Mouse (Mus musculus): Measurements from ENCODE around the gene Stk19. TPM values are rescaled to one million over a fixed set of nuclear protein-coding genes. Genes with fewer than 3 reads are reported as not detected.

The Stk19 gene
- total RNA-seq (2021) = 1 to 10 TPM; 6.8 to 7.2 TPM
- long read RNA-seq, experiment 1, partial matches to known transcripts = 0 of 5 reads
- long read RNA-seq, experiment 1, other reads (novel, unspliced or antisense) = 2 of 5 reads
- long read RNA-seq, experiment 2, transcript Stk19-201 (7 exons, 1,120 nt) = major isoform, 5 of 8 reads
- long read RNA-seq, experiment 2, partial matches to known transcripts = 0 of 8 reads
- long read RNA-seq, experiment 2, other reads (novel, unspliced or antisense) = 3 of 8 reads

DNA sequence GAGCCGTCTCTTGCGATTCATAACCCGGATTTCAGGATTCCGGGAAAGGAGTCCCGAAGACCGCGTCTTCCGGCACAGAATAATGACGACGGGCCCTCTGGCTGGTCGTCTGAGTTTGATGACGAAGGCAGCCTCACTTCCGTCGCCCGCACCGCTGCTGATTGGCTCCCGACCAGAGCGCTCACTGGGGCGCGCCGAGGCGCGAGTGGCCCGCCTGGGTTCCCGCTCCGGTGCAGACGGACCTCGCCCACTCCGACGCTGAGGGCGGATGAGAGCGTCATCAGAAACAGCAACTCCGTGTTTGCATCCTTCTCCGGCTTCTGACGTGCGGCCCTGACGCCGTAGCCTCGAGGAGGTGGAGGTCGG, at the start of gene Stk19, which contains the start of gene Dxo:
Gene Stk19, minus strand, starts transcription at position 90 of the 366 bp plus-strand sequence.
Gene Dxo, plus strand, starts transcription at position 164 of the 366 bp plus-strand sequence.
- intact Hi-C loops (cut with DNase I; ENCODE audit: low total_unique reads) = no loop called here
- peak; percentile 95 for DNase-seq

DNA sequence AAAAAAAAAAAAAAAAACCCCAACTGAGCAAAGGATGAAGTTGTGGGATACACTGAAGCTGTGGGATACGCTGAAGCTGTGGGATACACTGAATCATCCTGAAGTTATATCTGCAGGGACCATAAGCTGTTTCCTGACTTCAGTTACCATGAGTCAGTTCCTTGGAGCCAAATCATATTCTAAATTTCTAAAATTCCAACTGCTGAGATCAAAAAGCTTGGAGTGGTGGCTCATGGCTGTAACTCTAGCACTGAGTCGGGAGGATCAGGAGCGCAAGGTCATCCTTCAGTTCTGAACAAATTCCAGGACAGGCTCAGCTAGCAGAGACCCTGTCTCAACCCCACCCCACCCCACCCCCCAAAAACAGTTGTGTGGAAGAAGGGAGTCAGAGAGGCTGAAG, 48.9 kb upstream of the Stk19 start:
- DNase-seq = no peak
- intact Hi-C loops (cut with DNase I; ENCODE audit: low total_unique reads) = no loop called here

DNA sequence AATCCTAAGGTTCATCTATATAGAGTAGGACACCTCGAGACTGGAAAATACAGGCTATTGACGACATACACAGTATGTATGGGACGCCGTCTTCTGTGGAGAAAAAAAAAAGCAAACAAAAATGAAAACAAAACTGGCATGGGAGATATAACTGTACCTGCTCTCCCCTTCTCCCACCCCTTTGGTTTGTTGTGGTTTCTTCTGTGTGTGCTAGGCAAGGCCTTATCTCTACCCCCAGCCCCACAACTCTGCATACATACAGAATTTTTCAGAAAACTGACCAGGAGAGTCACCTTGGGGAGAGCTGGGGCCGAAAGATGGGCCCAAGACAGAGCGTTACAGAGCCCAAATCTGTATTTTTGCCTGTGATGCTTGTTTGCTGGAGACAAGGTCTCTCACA, 48.0 kb upstream of the Stk19 start:
- intact Hi-C loops (cut with DNase I; ENCODE audit: low total_unique reads) = no loop called here

DNA sequence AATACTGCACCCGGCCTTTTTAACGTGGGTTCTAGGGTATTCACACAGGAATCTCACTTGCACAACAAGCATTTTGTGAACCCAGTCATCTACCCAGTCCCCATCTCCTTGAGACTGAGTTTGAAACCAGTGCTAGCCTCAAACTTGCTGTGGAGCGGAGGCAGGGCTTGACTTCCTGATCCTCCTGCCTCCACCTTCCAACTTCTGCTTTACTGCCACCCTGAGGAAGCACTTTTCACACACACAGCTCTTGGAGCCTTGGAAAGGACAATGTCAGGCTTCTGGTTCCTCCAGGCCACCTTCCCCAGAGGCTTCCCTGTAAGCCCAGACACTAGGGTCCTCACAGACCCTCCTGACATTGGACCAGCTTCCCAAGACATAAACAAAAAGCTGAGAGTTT, 46.6 kb upstream of the Stk19 start:
- intact Hi-C loops (cut with DNase I; ENCODE audit: low total_unique reads) = no loop called here
- DNase-seq = no peak

More for the DNA sequence above, 48.0 kb upstream of the Stk19 start:
- no peak for DNase-seq

DNA sequence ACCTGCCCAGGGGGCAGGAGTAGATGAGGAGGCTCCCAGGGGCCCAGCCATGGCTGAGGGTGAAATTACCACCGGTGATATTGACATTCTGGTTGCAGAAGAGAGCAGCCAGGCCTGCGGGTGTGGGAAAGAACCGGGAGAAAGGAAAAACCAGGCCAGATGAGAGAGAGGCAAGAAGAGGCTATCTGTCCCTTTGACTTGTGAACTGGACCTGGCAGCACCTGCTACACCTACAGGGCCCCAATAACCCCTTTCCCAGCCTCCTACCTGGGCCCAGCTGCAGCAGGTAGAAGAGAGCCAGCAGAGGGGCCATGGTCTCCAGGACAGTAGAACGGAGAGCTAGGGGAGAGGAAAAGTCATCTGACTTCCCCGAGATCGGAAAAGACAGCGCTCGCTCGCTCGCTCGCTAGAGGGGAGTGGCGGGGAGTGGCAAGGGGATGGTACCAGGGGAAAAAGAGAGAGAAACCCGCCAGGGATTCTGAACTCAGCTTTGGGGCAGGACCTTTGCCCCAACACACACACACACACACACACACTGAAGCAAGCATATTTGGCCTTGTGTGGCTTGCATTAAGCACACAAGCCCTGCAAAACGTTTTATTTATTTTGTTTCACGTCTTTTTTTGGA, 45.1 kb upstream of the Stk19 start, which contains the start of gene Gm20547:
Gene Gm20547, minus strand, starts transcription at position 360 of the 628 bp plus-strand sequence.
- intact Hi-C loops (cut with DNase I; ENCODE audit: low total_unique reads) = no loop called here
- no peak for DNase-seq

DNA sequence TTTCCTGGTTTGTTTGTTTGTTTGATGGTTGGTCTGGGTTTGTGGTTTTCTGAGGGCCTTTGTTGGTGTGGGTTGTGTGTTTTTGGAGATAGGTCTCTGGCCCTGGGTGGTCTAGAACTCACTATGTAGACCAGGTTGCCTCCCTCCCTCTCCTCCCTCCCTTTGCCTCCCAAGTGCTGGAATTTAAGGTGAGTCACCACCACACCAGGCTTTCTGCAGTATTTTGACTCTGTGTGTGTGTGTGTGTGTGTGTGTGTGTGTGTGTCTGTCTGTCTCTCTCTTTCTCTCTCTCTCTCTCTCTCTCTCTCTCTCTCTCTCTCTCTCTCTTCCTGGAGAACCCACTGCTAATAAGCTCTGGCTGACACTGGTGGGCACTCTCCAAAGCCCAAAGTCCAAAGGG, 44.4 kb upstream of the Stk19 start:
- intact Hi-C loops (cut with DNase I; ENCODE audit: low total_unique reads) = no loop called here
- no peak for DNase-seq

DNA sequence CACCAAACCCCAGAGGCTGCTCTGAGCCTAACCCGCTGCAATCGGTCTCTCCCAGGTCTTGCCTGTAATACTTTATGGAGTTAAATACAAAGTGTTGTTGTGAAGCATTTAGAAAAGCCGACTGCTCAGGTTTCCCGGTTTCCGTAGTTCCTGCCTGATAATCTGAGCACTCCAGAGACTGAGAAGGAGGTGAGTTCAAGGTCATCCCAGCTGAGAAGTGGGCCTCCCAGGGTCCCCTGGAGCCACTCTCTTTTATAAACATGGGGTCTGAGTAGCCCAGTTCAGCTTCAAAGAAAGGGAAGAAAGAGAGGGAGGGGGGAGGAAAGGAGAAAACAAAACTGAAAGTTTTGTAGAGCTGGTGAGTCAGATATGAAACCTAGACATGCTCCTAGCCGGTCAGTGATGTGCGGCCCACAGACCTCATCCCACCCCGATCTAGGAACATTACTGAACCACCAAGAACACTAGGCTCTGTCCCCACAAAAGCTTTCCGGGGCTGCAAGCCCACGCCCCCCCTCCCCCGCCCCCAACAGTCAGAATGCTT, 42.7 kb upstream of the Stk19 start, which contains the start of gene Zbtb12:
Gene Zbtb12, plus strand, starts transcription at position 148 of the 544 bp plus-strand sequence.
- DNase-seq = no peak
- intact Hi-C loops (cut with DNase I; ENCODE audit: low total_unique reads) = no loop called here

DNA sequence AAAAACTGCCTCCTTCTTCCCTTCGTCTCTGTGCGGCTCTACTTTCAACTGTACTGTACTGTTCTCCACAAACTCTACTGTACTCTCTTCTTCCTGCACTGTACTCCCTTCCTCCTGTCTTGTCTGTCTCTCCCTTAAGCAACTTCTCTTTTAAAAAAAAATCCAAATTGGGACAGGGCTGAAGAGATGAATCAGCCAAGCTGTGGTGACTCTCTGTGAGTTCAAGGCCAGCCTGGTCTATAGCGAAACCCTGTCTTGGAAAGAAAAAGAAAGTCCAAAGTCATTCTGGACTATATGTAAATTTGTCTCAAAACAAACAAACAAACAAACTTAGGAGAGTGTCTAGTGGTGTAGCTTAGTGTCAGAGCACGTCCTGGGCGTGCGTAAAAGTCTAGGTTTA, 37.6 kb upstream of the Stk19 start:
- intact Hi-C loops (cut with DNase I; ENCODE audit: low total_unique reads) = no loop called here
- DNase-seq = no peak

DNA sequence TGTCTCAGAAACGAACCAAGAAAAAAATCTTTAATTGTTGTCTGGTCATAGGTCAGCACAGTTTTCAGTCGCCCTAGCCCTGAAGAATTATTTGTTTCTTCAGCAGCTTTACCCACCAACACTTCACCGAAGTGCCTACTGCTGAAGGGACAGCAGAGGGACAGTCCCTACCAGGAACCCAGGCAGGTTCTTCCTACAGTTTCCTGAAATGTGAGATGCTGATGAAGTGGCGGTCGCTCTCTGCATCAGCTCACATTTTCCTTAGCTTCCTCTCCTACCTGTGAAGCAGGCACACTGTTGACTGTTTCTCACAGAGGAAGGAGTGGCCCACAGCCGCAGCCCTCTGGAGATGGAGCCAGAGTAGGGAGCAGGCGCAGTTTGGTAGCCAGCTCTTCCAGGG, 29.2 kb upstream of the Stk19 start:
- DNase-seq = no peak
- intact Hi-C loops (cut with DNase I; ENCODE audit: low total_unique reads) = no loop called here

DNA sequence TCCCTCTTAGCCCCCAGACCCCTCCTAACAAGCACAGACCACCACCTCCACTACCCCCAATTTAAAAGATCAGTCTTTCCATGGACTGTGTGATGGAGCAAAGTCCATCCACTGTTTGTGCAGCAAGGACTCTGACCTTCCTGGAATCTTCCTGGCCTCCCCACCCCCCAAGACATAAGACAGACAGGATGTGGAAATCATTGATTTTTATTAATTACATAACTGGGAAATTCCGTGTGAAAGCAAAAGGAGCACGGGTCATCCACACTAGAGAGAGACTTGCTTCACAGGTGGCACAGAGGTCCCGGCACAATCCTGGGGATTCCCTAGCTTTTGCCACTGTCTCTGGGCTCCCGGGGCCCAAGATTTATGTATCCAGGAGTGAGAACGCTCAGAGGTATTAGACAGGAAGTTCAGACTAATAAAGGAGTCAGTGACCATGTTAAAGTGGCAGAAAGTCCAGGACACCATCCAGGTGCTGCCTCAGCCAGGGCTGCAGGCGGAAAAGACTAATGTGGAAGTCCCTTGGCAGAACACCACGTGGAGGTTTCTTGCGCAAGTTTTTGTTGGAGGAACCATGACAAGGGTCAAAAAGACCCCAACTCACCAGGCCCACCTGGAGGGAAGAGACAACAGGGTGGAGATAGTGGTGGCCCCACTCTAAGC, 25.8 kb upstream of the Stk19 start, which contains the start of gene Cfb:
Gene Cfb, minus strand, starts transcription at position 103 of the 666 bp plus-strand sequence.
- intact Hi-C loops (cut with DNase I; ENCODE audit: low total_unique reads) = no loop called here
- no peak for DNase-seq

DNA sequence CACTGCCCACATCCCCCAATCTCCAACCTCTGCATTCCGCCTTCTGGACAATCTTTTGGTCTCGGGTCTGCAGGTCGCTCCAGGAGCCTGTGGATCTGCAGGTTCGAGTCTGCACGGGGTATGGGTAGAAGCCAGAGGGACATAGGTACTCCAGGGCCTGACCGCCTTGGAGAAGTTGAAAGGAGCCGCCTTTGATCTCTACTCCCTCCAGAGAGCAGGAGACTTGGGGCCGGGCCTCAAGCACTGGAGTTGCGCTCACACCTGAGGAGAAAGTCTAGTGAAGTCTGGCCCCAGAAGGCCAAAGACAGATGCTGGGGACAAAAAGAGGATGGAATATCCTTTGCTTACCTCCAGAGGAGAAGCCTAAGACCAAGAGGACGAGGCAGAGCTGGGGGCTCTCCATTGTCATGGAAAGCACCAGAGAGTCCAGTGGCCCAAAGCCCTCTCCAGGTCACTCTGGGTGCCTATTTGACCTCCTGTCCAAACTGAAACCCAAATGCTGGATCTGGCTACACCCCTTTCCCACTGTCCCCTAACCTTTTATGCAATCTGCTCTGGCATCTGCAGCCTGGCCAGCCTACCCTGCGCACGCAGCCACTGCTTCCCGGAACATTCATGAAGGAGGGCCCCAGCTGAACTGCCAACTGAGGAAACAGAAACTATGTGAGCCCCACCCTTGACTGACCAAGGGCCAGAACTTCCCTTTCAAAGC, 25.1 kb upstream of the Stk19 start:
- intact Hi-C loops (cut with DNase I; ENCODE audit: low total_unique reads) = no loop called here
- no peak for DNase-seq

DNA sequence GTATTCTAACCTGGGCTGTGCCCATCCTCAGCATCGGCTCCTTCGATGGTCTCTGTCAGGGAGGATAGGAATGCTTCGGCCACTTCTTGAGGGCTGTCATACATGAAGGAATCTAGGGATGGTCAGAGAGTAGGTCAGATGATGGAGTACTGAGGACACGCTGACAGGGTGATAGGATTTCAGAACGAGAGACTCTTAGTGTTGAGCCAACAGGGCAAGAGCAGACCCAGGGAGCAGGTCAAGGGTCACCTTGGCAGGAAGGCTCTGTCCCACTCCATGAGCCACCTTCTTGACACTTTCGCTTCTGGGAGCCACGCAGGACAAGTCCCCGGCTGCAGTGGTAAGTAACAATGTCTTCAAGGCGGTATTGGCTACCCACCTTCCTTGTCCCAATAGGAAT, 23.8 kb upstream of the Stk19 start:
- intact Hi-C loops (cut with DNase I; ENCODE audit: low total_unique reads) = no loop called here
- DNase-seq = no peak

DNA sequence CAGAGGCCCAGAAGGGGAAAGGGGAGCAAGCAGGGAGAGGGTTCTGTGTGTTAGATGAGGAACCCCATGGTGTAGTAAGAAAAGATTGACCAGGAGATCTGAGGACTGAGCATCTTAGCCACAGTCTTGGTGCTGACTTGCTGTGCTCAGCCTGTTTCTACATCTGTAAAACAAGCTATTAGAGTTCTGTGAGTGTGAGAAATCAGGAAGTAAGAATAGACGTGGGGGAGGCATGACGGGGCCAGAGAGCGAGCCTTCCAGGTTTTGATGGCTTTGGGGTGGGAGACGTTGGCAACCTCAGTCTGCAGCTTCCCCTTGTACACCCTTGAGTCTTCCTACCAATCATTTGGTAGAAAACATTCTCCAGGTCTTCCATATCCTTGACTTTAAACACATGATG, 21.9 kb upstream of the Stk19 start:
- intact Hi-C loops (cut with DNase I; ENCODE audit: low total_unique reads) = loop anchor here (5.0 to 10.0 kb wide), 2 partner anchors 54 to 126 kb away; partner anchors contain the start of genes Lsm2 and Slc44a4
- DNase-seq = no peak

DNA sequence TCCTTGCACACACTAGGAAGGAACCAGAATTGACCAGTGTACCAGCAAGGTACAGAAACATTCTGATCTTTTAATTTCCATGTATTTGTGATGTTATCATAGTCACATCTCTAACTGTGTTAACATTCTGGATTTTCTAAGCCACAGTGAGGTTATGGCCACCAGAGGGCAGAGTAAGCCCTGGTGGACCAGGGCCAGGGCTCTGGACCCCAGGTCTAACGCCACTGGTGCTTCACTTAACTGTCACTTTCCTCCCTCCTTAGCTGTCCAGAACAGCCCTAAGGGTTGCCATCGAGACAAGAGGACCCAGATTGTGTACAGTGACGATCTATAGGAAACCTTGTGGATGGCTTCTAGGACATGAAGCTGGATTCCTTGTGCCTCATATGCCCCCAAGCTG, 19.1 kb upstream of the Stk19 start:
- intact Hi-C loops (cut with DNase I; ENCODE audit: low total_unique reads) = loop anchor here (5.0 to 10.0 kb wide), 2 partner anchors 56 to 129 kb away; partner anchors contain the start of genes Lsm2 and Slc44a4

DNA sequence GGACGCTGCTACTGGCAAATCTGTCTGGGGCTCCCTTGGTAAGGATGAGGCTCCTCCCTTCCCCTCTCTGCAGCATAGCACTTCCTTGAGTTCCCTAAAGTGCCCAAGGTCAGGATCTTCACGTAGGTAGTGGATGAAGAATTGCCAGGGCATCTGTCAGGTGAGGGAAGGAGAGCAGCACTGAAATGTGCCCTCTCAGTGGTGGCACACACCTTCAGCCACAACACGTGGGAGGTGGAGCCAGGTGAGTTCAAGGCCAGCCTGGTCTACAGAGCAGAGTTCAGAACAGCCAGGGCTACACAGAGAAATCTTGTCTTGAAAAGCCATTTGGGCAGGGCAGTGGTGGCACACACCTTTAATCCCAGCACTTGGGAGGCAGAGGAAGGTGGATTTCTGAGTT, 18.0 kb upstream of the Stk19 start:
- intact Hi-C loops (cut with DNase I; ENCODE audit: low total_unique reads) = loop anchor here (5.0 to 10.0 kb wide), 3 partner anchors 38 to 130 kb away; partner anchors contain the start of genes Lsm2 and Slc44a4
- no peak for DNase-seq

More for the DNA sequence above, 19.1 kb upstream of the Stk19 start:
- no peak for DNase-seq

DNA sequence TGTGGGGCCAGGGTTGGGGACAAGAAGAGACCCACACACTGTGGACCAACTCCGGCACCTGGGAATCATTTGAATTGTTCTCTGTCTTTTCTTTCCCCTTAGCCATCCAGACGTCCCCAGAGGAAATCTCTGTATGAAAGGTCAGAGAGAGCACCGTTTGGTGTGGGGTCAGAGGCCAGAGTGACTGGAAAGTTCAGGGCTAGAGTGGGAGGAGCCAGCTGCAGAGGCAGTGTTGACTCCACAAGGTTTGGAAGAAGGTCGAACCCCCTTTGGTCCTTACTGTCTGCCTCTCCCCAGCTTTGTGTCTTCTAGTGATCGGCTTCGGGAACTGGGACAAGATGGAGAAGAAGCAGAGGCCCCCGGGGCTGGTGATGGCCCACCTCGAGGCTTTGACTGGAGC, 16.8 kb upstream of the Stk19 start:
- intact Hi-C loops (cut with DNase I; ENCODE audit: low total_unique reads) = loop anchor here (5.0 to 10.0 kb wide), 2 partner anchors 39 to 131 kb away; partner anchors contain the start of gene Lsm2

DNA sequence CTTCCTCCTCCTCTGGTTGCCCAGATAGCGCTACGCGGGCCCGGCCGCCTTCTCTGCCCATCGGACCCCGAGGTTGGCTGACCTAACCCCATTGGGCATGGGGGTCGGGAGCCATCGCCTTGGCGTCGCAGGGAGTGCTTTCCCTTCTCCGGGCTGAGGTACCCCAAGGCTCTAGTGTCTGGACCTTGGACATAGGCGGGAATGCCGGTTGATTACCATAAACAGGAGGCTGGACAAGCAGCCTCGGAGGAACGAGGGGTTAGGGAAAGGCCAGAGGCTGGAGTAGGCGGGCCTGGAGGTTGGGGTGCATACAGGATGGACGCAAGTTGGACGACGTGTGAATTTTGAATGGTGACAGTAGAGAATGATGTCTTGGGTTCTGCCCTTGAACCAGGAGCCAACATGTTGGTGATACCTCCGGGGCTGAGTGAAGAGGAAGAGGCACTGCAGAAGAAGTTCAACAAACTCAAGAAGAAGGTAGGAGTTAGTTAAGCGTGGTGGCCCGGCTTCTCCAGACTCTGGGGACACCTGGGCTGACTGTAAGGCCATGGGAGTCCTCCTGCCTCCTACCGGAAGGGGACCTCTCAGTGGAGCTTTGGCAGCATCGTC, 13.9 kb upstream of the Stk19 start:
- DNase-seq = no peak
- intact Hi-C loops (cut with DNase I; ENCODE audit: low total_unique reads) = loop anchor here (5.0 to 10.0 kb wide), 2 partner anchors 42 to 134 kb away; partner anchors contain the start of gene Lsm2

More for the DNA sequence above, 16.8 kb upstream of the Stk19 start:
- DNase-seq = no peak

DNA sequence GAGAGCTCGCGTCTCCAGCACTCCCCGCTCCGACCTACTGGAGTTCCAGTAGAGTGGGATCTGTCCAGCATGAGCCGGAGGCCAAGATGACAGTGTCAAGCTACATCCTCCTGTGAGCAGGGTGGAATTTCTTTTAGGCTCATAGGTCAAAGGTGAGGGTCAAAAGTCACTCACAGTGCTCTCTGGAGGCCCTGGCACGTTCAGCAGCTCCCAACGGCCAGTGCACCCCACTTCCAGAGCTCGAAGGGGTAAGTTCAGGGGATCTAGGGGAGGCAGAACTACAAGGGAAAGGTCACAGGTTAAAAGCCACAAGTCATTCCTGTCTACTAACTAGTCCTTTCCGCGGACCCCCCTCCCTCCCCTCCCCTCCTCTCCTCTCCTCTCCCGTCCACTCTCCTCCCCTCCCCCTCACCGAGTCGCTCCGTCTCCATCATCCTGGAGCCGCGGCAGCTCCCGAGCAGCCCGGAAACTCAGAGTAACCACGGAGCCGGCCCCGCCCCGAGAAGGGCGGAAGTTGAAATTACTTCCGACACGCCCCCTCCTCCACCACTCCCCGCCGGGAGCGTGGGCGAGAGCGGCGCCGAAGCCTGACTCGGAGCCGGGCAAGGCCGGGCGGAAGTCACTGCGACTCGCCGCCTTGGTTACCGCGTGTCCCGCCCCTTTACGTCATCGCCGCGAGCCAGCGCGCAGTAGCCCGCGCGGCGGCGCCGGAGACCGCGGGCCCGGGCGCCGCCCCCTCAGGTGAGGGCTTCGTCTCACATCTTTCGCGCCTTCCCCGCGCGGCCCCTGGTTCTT, 13.2 kb upstream of the Stk19 start, which contains the start of the genes Skiv2l and Nelfe:
Gene Skiv2l, minus strand, starts transcription at position 489 of the 795 bp plus-strand sequence.
Gene Nelfe, plus strand, starts transcription at position 670 of the 795 bp plus-strand sequence.
- peak; percentile 99 for DNase-seq
- intact Hi-C loops (cut with DNase I; ENCODE audit: low total_unique reads) = loop anchor here (5.0 to 10.0 kb wide), 2 partner anchors 42 to 135 kb away; partner anchors contain the start of gene Lsm2
